Mouse (Mus musculus) spleen, adult 2 months (tissue): ENCODE measurements around the gene Gm13030.

Experiments used
- CTCF ChIP-seq: fragments of 200-500 bp; IDR thresholded peaks from 2 replicates; pipeline ENCODE4 v1.5.1; 2011; ENCODE audit warnings: mild to moderate bottlenecking, inconsistent platforms; ENCODE audit not compliant: insufficient read depth, insufficient read length, insufficient replicate concordance; ENCODE audit errors: extremely low read depth
- POLR2A ChIP-seq: fragments of 200-500 bp; IDR thresholded peaks from 2 replicates; pipeline ENCODE4 v1.6.1; 2011; ENCODE audit warnings: low read depth, low read length, inconsistent platforms

GRCm38 (mm10) chr4:138884261-138884660, 10.5 kb upstream of the Gm13030 start:
- peak; percentile 84; the same call in 1 of the 2 replicates for TF ChIP-seq CTCF
- TF ChIP-seq POLR2A = no peak
